Mouse (Mus musculus): ENCODE measurements around the gene Sox13. TPM values are rescaled to one million over a fixed set of nuclear protein-coding genes. Genes with fewer than 3 reads are reported as not detected.
A peak's percentile ranks its signal among the peaks of the same experiment; 100 is the strongest.

Gene Sox13
- polyA plus RNA-seq, 1 experiment from 2014 or later, result 12.3 TPM

DNA sequence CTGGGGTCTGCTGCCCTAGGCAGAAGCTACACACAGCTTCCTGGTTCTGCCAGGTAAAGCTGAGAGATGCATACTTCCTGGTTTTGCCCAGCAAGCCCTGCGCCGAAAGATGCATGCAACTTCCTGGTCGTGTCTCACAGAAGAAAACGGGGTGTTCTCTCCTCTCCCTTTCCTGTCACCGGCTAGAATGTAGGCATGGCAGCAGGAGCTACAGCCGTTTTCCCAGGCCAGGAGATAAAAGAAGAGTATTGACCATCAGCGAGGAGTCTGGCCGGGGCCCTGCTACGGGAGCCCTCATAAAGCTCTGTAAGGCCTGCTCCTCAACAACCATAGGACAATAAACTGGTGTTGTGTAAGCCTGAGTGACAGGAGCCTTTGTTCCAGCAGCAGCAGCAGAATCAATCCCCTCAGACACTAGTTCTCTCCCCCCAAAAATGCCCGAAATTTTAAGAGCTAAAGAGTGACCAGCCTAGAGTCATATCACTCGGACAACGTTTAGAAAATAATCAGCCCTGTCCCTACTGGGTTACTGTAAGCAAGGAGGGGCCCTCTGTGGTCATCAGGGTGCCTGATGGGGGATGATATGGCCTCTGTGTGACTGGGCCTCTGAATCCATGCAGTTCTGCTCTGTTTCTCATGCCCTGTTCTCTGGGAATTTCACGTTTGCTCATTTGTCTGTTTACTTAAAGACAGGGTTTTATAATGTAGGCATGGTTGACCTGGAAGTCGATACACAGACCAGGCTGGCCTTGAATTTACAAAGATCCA, 13.9 kb upstream of the Sox13 start:
- no peaks in the 10 kb centered on the region for H3K9me3 ChIP-seq (ENCODE audit: control insufficient read depth, low read length)
- DNase-seq (ENCODE audit: low spot score) (no peak), ATAC-seq (ENCODE audit: insufficient read depth, low FRiP score, low TSS enrichment) (no peak)
- H3K9ac ChIP-seq (ENCODE audit: low read length), result 0 out of 2 replicates have a peak overlapping the region, but pooled peaks have one; percentile 0
- no peaks in the 10 kb centered on the region for H3K36me3 ChIP-seq (ENCODE audit: control insufficient read depth, insufficient read depth, low read length)
- no peaks in the 10 kb centered on the region for H3K27me3 ChIP-seq (ENCODE audit: control insufficient read depth, insufficient read depth, low read length)
- H3K27ac ChIP-seq (ENCODE audit: low read depth, low read length), result no peak overlapping the region
- no peak overlapping the region for H3K4me2 ChIP-seq (ENCODE audit: low read depth)
- H3K4me1 ChIP-seq (ENCODE audit: control insufficient read depth, insufficient read depth, low read length), result peaks cover 18% of the 10 kb centered on the region
- no peak overlapping the region for H3K4me3 ChIP-seq (ENCODE audit: low read depth, low read length)
- 24% methylated on average over 14 of the region's 14 CpGs for WGBS

GRCm38 (mm10) chr1:133434756-133435112, 10.6 kb upstream of the Sox13 start:
- 5% methylated on average over 10 of the region's 10 CpGs for WGBS

GRCm38 (mm10) chr1:133434018-133434755, 10.0 kb upstream of the Sox13 start:
- peaks cover 18% of the 10 kb centered on the region for H3K4me1 ChIP-seq (ENCODE audit: control insufficient read depth, insufficient read depth, low read length)
- 10% methylated on average over 10 of the region's 12 CpGs for WGBS
- ATAC-seq (ENCODE audit: insufficient read depth, low FRiP score, low TSS enrichment) (peak; percentile 73), DNase-seq (ENCODE audit: low spot score) (peak; percentile 73)
- H3K27ac ChIP-seq (ENCODE audit: low read depth, low read length), result peak overlapping the region; percentile 58; the same call in 1 of the 2 replicates
- no peaks in the 10 kb centered on the region for H3K36me3 ChIP-seq (ENCODE audit: control insufficient read depth, insufficient read depth, low read length)
- H3K4me3 ChIP-seq (ENCODE audit: low read depth, low read length), result peak overlapping the region; percentile 17
- peak overlapping the region; percentile 0; the same call in 1 of the 2 replicates for H3K9ac ChIP-seq (ENCODE audit: low read length)
- peak overlapping the region; percentile 26 for H3K4me2 ChIP-seq (ENCODE audit: low read depth)
- H3K9me3 ChIP-seq (ENCODE audit: control insufficient read depth, low read length), result no peaks in the 10 kb centered on the region
- H3K27me3 ChIP-seq (ENCODE audit: control insufficient read depth, insufficient read depth, low read length), result no peaks in the 10 kb centered on the region

More at GRCm38 (mm10) chr1:133434756-133435112, 10.6 kb upstream of the Sox13 start:
- DNase-seq (ENCODE audit: low spot score), result peak; percentile 46
- 0 out of 2 replicates have a peak overlapping the region, but pooled peaks have one; percentile 0 for H3K9ac ChIP-seq (ENCODE audit: low read length)
- H3K9me3 ChIP-seq (ENCODE audit: control insufficient read depth, low read length), result no peaks in the 10 kb centered on the region
- no peak; the same call in 1 of the 2 replicates for ATAC-seq (ENCODE audit: insufficient read depth, low FRiP score, low TSS enrichment)
- H3K4me3 ChIP-seq (ENCODE audit: low read depth, low read length), result peak overlapping the region; percentile 17
- no peaks in the 10 kb centered on the region for H3K36me3 ChIP-seq (ENCODE audit: control insufficient read depth, insufficient read depth, low read length)
- peaks cover 18% of the 10 kb centered on the region for H3K4me1 ChIP-seq (ENCODE audit: control insufficient read depth, insufficient read depth, low read length)
- peak overlapping the region; percentile 58; the same call in 1 of the 2 replicates for H3K27ac ChIP-seq (ENCODE audit: low read depth, low read length)
- peak overlapping the region; percentile 26 for H3K4me2 ChIP-seq (ENCODE audit: low read depth)
- H3K27me3 ChIP-seq (ENCODE audit: control insufficient read depth, insufficient read depth, low read length), result no peaks in the 10 kb centered on the region

DNA sequence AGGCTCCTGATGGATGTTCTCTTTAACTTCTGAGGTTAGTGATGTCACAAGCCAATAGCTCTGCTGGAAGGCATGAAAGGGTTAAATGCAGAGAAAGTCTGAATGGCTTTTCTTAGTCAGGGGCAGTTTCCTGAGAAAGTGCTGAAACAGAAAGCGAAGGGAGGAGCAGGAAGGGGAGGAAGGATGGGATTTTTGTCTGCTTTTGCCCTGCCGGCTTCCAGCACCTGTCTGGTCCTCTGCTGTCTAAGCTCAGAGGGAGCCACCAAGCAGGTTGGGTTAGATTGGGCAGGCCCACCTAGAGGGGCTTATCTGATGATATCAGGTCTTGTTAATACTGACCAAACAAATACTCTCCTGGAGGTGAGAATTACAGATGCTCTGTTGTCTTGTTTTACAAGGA, 8.4 kb upstream of the Sox13 start:
- H3K27ac ChIP-seq (ENCODE audit: low read depth, low read length), result no peak overlapping the region
- no peaks in the 10 kb centered on the region for H3K27me3 ChIP-seq (ENCODE audit: control insufficient read depth, insufficient read depth, low read length)
- ATAC-seq (ENCODE audit: insufficient read depth, low FRiP score, low TSS enrichment) (no peak), DNase-seq (ENCODE audit: low spot score) (no peak)
- peaks cover 11% of the 10 kb centered on the region for H3K4me1 ChIP-seq (ENCODE audit: control insufficient read depth, insufficient read depth, low read length)
- H3K4me2 ChIP-seq (ENCODE audit: low read depth), result no peak overlapping the region
- H3K9ac ChIP-seq (ENCODE audit: low read length), result no peak overlapping the region
- no peaks in the 10 kb centered on the region for H3K9me3 ChIP-seq (ENCODE audit: control insufficient read depth, low read length)
- no peak overlapping the region for H3K4me3 ChIP-seq (ENCODE audit: low read depth, low read length)
- no peaks in the 10 kb centered on the region for H3K36me3 ChIP-seq (ENCODE audit: control insufficient read depth, insufficient read depth, low read length)
- 17% methylated on average over 2 of the region's 2 CpGs for WGBS

- no peaks in the 10 kb centered on the region for H3K27me3 ChIP-seq (ENCODE audit: control insufficient read depth, insufficient read depth, low read length)
- no peak for DNase-seq (ENCODE audit: low spot score)
- no peak overlapping the region for H3K4me3 ChIP-seq (ENCODE audit: low read depth, low read length)
- no peak overlapping the region for H3K4me2 ChIP-seq (ENCODE audit: low read depth)
- peaks cover 11% of the 10 kb centered on the region for H3K4me1 ChIP-seq (ENCODE audit: control insufficient read depth, insufficient read depth, low read length)
- 93% methylated on average over 2 of the region's 2 CpGs for WGBS
- no peaks in the 10 kb centered on the region for H3K9me3 ChIP-seq (ENCODE audit: control insufficient read depth, low read length)
- H3K9ac ChIP-seq (ENCODE audit: low read length), result no peak overlapping the region
- H3K27ac ChIP-seq (ENCODE audit: low read depth, low read length), result no peak overlapping the region
- no peaks in the 10 kb centered on the region for H3K36me3 ChIP-seq (ENCODE audit: control insufficient read depth, insufficient read depth, low read length)
- no peak for ATAC-seq (ENCODE audit: insufficient read depth, low FRiP score, low TSS enrichment)
These were observed 7.0 kb upstream of the Sox13 start for GRCm38 (mm10) chr1:133431133-133431532.

GRCm38 (mm10) chr1:133424547-133425140, 467 bp upstream of the Sox13 start:
- Histone ChIP-seq H3K27me3 (ENCODE audit: control insufficient read depth, insufficient read depth, low read length) (no peaks in the 10 kb centered on the region), H3K9ac (ENCODE audit: low read length) (no peak overlapping the region), H3K9me3 (ENCODE audit: control insufficient read depth, low read length) (no peaks in the 10 kb centered on the region), H3K27ac (ENCODE audit: low read depth, low read length) (no peak overlapping the region), H3K4me2 (ENCODE audit: low read depth) (no peak overlapping the region), H3K4me3 (ENCODE audit: low read depth, low read length) (peak overlapping the region; percentile 82; the same call in 1 of the 2 replicates), H3K4me1 (ENCODE audit: control insufficient read depth, insufficient read depth, low read length) (peaks cover 15% of the 10 kb centered on the region), H3K36me3 (ENCODE audit: control insufficient read depth, insufficient read depth, low read length) (no peaks in the 10 kb centered on the region)
- WGBS, result 64% methylated on average over 4 of the region's 4 CpGs
- DNase-seq (ENCODE audit: low spot score) (no peak), ATAC-seq (ENCODE audit: insufficient read depth, low FRiP score, low TSS enrichment) (no peak)

GRCm38 (mm10) chr1:133423166-133423542, 1.0 kb downstream of the Sox13 start:
- peak overlapping the region; percentile 83 for H3K27ac ChIP-seq (ENCODE audit: low read depth, low read length)
- peak overlapping the region; percentile 80 for H3K9ac ChIP-seq (ENCODE audit: low read length)
- DNase-seq (ENCODE audit: low spot score) (no peak), ATAC-seq (ENCODE audit: insufficient read depth, low FRiP score, low TSS enrichment) (peak; percentile 2; the same call in 1 of the 2 replicates)
- H3K4me3 ChIP-seq (ENCODE audit: low read depth, low read length), result peak overlapping the region; percentile 82
- no peaks in the 10 kb centered on the region for H3K36me3 ChIP-seq (ENCODE audit: control insufficient read depth, insufficient read depth, low read length)
- no peaks in the 10 kb centered on the region for H3K27me3 ChIP-seq (ENCODE audit: control insufficient read depth, insufficient read depth, low read length)
- no peaks in the 10 kb centered on the region for H3K9me3 ChIP-seq (ENCODE audit: control insufficient read depth, low read length)
- H3K4me2 ChIP-seq (ENCODE audit: low read depth), result peak overlapping the region; percentile 91
- peaks cover 26% of the 10 kb centered on the region for H3K4me1 ChIP-seq (ENCODE audit: control insufficient read depth, insufficient read depth, low read length)
- WGBS, result under 1% methylated on average over 29 of the region's 31 CpGs

GRCm38 (mm10) chr1:133422615-133423161, 1.5 kb downstream of the Sox13 start:
- Histone ChIP-seq H3K9me3 (ENCODE audit: control insufficient read depth, low read length) (no peaks in the 10 kb centered on the region), H3K4me3 (ENCODE audit: low read depth, low read length) (peak overlapping the region; percentile 82), H3K4me1 (ENCODE audit: control insufficient read depth, insufficient read depth, low read length) (peaks cover 28% of the 10 kb centered on the region), H3K27me3 (ENCODE audit: control insufficient read depth, insufficient read depth, low read length) (no peaks in the 10 kb centered on the region), H3K4me2 (ENCODE audit: low read depth) (peak overlapping the region; percentile 91), H3K27ac (ENCODE audit: low read depth, low read length) (peak overlapping the region; percentile 83), H3K36me3 (ENCODE audit: control insufficient read depth, insufficient read depth, low read length) (no peaks in the 10 kb centered on the region), H3K9ac (ENCODE audit: low read length) (peak overlapping the region; percentile 80)
- WGBS, result under 1% methylated on average over 29 of the region's 29 CpGs
- peak; percentile 70 for DNase-seq (ENCODE audit: low spot score)
- ATAC-seq (ENCODE audit: insufficient read depth, low FRiP score, low TSS enrichment), result peak; percentile 33; the same call in 1 of the 2 replicates
